Mouse (Mus musculus): ENCODE data around the gene Ugt1a1. TPM values are rescaled to one million over a fixed set of nuclear protein-coding genes. Genes with fewer than 3 reads are reported as not detected.

Gene Ugt1a1
- polyA plus RNA-seq, 1 experiment: not detected

GRCm38 (mm10) chr1:88243861-88244260 is 32.1 kb downstream of the Ugt1a1 start:
- no peak for TF ChIP-seq GATA1 (IDR thresholded peaks at IDR 0.05; ENCODE audit: low read length)

GRCm38 (mm10) chr1:88245881-88246280 is 34.1 kb downstream of the Ugt1a1 start:
- no peak for TF ChIP-seq GATA1 (IDR thresholded peaks at IDR 0.05; ENCODE audit: low read length)

DNA sequence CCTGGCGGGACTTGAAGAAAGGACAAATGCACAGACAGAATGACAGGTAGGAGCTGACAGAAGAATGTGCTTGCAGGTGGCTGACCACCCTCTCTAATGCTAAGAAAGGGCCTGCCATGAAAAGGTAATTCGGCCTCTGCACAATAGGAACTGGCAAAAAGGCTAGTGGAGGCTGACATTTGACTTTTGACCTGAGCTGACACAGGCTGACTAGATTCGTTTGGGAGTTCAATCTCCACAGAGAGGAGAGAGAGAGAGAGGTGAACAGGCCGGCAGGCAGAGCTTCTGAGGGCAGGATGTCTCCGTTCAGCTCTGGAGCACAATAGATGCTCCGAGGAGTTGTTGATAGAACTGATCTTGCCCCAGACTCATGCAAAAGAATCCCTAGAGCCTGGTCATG is 34.6 kb downstream of the Ugt1a1 start:
- TF ChIP-seq GATA1 (IDR thresholded peaks at IDR 0.05; ENCODE audit: low read length): no peak

- TF ChIP-seq GATA1 (IDR thresholded peaks at IDR 0.05; ENCODE audit: low read length): no peak
Measured at GRCm38 (mm10) chr1:88247660-88248059, 35.9 kb downstream of the Ugt1a1 start.

DNA sequence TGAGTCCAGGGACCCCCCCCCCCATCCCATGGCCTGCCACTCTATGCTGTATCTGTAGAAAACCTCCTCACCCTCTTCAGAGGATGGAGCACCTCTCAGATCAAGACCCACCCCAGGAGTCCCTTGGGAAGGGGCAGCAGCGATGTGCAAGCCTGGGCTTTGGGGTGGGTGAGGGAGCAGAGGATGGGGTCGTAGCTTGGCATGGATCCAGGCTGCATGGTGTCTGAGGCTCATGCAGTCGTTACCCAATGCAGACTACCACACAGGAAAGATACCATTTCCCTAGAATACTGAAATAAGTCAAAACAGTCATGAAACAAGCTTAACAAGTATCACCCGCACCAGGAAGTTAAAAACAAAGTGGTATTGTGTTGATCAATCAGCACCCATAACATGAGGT is 36.9 kb downstream of the Ugt1a1 start:
- no peak for TF ChIP-seq GATA1 (IDR thresholded peaks at IDR 0.05; ENCODE audit: low read length)

DNA sequence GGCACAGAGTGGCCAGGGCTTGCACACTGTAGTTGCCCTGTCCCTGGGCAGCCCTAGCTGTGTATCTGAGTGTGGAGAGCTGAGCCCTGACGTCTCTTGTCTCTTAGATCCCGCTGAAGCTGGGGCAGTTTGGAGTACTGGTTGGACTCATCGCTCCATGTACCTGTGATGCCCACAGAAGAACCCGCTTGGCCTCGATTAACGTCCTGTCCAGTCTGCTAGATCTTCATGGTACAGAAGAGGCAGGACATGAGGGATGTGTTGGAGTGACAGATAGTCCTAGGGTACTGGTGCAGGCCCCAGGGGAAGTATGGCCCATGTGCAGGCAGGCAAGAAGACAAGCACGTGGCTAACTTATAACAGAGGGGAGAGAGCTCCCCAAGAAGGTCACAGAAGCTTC is 37.8 kb downstream of the Ugt1a1 start:
- TF ChIP-seq GATA1 (IDR thresholded peaks at IDR 0.05; ENCODE audit: low read length): no peak

GRCm38 (mm10) chr1:88250023-88250422 is 38.3 kb downstream of the Ugt1a1 start:
- no peak for TF ChIP-seq GATA1 (IDR thresholded peaks at IDR 0.05; ENCODE audit: low read length)

GRCm38 (mm10) chr1:88253106-88253505 is 41.3 kb downstream of the Ugt1a1 start:
- no peak for TF ChIP-seq GATA1 (IDR thresholded peaks at IDR 0.05; ENCODE audit: low read length)

DNA sequence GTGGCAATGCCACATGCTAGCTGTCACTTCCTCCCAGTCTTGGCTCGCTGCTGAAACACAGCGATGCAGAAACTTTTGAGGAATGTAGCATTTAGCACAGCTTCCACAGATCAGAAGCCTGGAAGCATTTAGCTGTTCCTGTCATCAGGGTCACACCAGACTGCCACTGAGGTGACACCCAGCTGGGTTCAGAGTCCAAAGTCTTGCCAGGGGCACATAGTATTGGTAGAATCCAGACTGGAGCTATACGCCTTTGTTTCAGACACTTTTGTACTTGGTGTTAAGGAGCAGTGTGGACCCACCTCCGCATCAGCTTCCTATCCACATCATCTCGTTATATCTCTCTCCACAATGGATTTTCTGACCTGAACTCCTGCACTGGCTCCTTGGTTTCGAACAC is 41.8 kb downstream of the Ugt1a1 start:
- TF ChIP-seq GATA1 (IDR thresholded peaks at IDR 0.05; ENCODE audit: low read length): no peak

- no peak for TF ChIP-seq GATA1 (IDR thresholded peaks at IDR 0.05; ENCODE audit: low read length)
Measured at GRCm38 (mm10) chr1:88254793-88255465, 43.2 kb downstream of the Ugt1a1 start.

DNA sequence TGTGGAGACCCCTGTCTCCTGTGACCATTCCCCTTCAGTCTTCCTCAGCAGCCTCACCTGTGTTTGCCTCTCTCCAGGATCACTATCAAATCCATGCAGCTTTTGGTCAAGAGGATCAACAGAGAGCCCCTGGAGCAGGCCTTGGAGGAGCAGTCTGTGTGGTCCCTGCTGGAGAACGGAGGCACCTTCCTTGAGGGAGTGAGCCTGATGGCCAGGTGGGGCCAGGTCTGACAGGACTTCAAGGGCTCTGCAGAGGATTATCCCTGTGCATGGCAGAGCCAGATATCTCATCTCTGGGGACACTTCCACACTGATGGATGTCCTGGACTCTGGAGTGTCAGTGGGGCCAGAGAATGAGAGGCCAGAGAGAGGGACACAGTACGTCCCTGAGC is 43.7 kb downstream of the Ugt1a1 start:
- no peak for TF ChIP-seq GATA1 (IDR thresholded peaks at IDR 0.05; ENCODE audit: low read length)

GRCm38 (mm10) chr1:88255989-88256754 is 44.4 kb downstream of the Ugt1a1 start:
- no peak for TF ChIP-seq GATA1 (IDR thresholded peaks at IDR 0.05; ENCODE audit: low read length)

DNA sequence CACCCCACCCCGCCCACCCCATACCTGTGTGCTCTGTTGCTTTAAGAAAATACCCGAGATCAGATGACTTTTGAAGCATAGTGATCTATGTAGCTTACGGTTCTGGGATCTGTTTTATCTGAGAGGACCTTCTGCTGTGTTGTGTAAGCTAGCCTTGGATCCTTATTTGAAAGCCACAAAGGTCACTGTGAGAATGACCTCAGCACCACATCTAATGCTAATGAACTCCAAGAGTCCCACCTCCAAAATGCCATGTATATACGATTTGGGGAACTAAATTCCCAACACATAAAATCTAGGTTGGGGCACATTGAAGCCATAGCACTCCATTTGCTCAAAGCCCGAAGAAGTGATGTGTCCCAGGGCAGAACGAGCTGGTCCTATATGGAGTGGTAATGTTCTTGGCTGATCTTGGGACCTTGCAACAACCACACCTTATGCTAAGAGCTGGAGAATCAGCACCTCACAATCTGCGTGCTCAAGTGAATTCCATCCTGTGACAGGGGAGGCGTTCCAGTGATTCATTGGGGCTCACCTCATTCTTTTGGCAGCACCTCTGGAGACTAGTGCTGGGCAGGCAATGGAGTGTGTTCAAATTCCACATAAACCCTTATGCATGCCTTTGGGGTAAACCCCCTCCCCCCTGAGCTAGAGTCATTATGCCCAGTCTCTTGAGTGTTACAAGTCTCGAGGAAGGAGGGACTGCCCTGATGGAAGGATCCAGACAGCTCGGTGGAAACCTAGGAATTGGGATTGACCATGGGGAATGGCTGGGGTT is 45.3 kb downstream of the Ugt1a1 start:
- TF ChIP-seq GATA1 (IDR thresholded peaks at IDR 0.05; ENCODE audit: low read length): no peak

GRCm38 (mm10) chr1:88257681-88258080 is 45.9 kb downstream of the Ugt1a1 start:
- TF ChIP-seq GATA1 (IDR thresholded peaks at IDR 0.05; ENCODE audit: low read length): no peak

DNA sequence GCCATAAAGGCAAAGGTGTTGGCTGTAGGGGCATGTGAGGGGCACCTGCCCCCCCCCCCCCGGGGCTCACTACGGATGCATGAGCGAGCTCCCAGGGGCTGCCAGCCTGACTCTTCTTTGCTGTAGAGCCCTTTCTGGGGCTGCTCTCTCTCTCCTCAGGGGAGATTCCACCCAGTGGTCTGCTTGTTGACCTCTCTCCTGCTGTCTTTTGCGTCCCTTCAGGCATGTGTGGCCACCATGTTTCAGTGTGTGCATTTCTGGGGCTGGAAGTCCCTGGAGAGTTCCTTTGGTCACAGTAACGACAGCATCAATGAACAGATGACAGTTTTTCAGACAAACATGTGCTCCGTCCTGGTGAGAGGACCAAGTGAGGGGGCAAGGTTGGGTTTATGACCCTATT is 46.6 kb downstream of the Ugt1a1 start:
- TF ChIP-seq GATA1 (IDR thresholded peaks at IDR 0.05; ENCODE audit: low read length): no peak
